Comparison of ENCODE assay signal across 8 mouse cellular contexts in genomic region chr17:47502707-47503045, GRCm38 (mm10). TPM values are rescaled to one million over a fixed set of nuclear protein-coding genes. Genes with fewer than 3 reads are reported as not detected.
DNase-seq lines count a peak whose midpoint lies in the region; ATAC-seq and TF ChIP-seq lines count a peak whose summit lies in the region.
"Not testable (repeated sequence)": the region's sequence is repeated elsewhere in the genome, so short reads cannot be mapped to it uniquely, and the experiment has no call there.

No protein-coding gene starts in this region.

- H3K79me3 ChIP-seq in C2C12 (ENCODE audit: low read depth), result peaks cover 10% of the 10 kb centered on the region

- H3K27ac ChIP-seq in heart, adult 2 months, result peak overlapping the region; percentile 99
- H3K27ac ChIP-seq in hindbrain, embryonic 12.5 days; liver, embryonic 11.5 days (ENCODE audit: low read depth, low read length): not testable (repeated sequence)
- H3K27ac ChIP-seq in kidney, embryonic 16.5 days (ENCODE audit: low read length), result peak overlapping the region; percentile 25
- peak overlapping the region; percentile 11; the same call in 1 of the 2 replicates for H3K27ac ChIP-seq in small intestine, adult 2 months (ENCODE audit: insufficient read depth, low read depth, low read length)

- TF ChIP-seq EP300 in heart, adult 2 months (IDR thresholded peaks at IDR 0.05; ENCODE audit: insufficient read depth, low read depth, low read length), result not testable (repeated sequence)

- not testable (repeated sequence) for TF ChIP-seq POLR2A in heart, adult 2 months (IDR thresholded peaks at IDR 0.05; ENCODE audit: insufficient read depth, low read depth, low read length); small intestine, adult 2 months (IDR thresholded peaks at IDR 0.05; ENCODE audit: low read depth, low read length)

- ATAC-seq in hindbrain, embryonic 12.5 days (ENCODE audit: low FRiP score); kidney, embryonic 16.5 days (ENCODE audit: low FRiP score, low TSS enrichment); liver, embryonic 11.5 days (replicated peaks; ENCODE audit: low FRiP score): not testable (repeated sequence)

- WGBS in heart, adult 2 months, result 73% methylated on average over 6 of the region's 6 CpGs
- 82% methylated on average over 6 of the region's 6 CpGs for WGBS in hindbrain, embryonic 12.5 days
- 83% methylated on average over 6 of the region's 6 CpGs for WGBS in kidney, embryonic 16.5 days
- 73% methylated on average over 6 of the region's 6 CpGs for WGBS in liver, embryonic 11.5 days
- WGBS in small intestine, adult 2 months, result 66% methylated on average over 6 of the region's 6 CpGs

- H3K4me2 ChIP-seq in hindbrain, embryonic 12.5 days (replicated peaks), result peak overlapping the region; percentile 54; the same call in 1 of the 2 replicates
- peak overlapping the region; percentile 86; the same call in 1 of the 2 replicates for H3K4me2 ChIP-seq in kidney, embryonic 16.5 days (replicated peaks; ENCODE audit: low read depth, low read length)
- peak overlapping the region; percentile 96 for H3K4me2 ChIP-seq in liver, embryonic 11.5 days

- H3K9ac ChIP-seq in heart, adult 2 months (ENCODE audit: low read depth, low read length); hindbrain, embryonic 12.5 days; kidney, embryonic 16.5 days (replicated peaks; ENCODE audit: low read length); liver, embryonic 11.5 days (ENCODE audit: low read depth, low read length): not testable (repeated sequence)

- H3K36me3 ChIP-seq in C2C12 (ENCODE audit: control insufficient read depth, insufficient read depth), result peaks cover 18% of the 10 kb centered on the region
- H3K36me3 ChIP-seq in heart, adult 2 months (ENCODE audit: control insufficient read depth, insufficient read depth, low read length), result not testable (repeated sequence)
- peaks cover 14% of the 10 kb centered on the region for H3K36me3 ChIP-seq in hindbrain, embryonic 12.5 days
- H3K36me3 ChIP-seq in kidney, embryonic 16.5 days (ENCODE audit: insufficient read depth, low read length), result peaks cover 23% of the 10 kb centered on the region
- peaks cover 12% of the 10 kb centered on the region for H3K36me3 ChIP-seq in liver, embryonic 11.5 days (ENCODE audit: control insufficient read depth, insufficient read depth, low read length)
- H3K36me3 ChIP-seq in megakaryocyte, embryonic 14.5 days (replicated peaks; ENCODE audit: low read length), result peaks cover 47% of the 10 kb centered on the region
- peaks cover 16% of the 10 kb centered on the region for H3K36me3 ChIP-seq in small intestine, adult 2 months (ENCODE audit: control insufficient read depth, insufficient read depth, low read length)

- not testable (repeated sequence) for H3K9me3 ChIP-seq in hindbrain, embryonic 12.5 days (replicated peaks); kidney, embryonic 16.5 days (ENCODE audit: low read length); liver, embryonic 11.5 days (ENCODE audit: control insufficient read depth, low read length); megakaryocyte, embryonic 14.5 days

- not testable (repeated sequence) for TF ChIP-seq CTCF in C2C12 (IDR thresholded peaks at IDR 0.05; ENCODE audit: control insufficient read depth, insufficient read depth, insufficient read length); heart, adult 2 months (IDR thresholded peaks at IDR 0.05); small intestine, adult 2 months (IDR thresholded peaks at IDR 0.05; ENCODE audit: extremely low read depth, insufficient read length, insufficient replicate concordance, low read depth, low read length)

- H3K27me3 ChIP-seq in C2C12 (ENCODE audit: control insufficient read depth, insufficient read depth, insufficient read length); heart, adult 2 months (ENCODE audit: control insufficient read depth, insufficient read depth, low read length); hindbrain, embryonic 12.5 days; kidney, embryonic 16.5 days (ENCODE audit: insufficient read depth, low read length); liver, embryonic 11.5 days (replicated peaks; ENCODE audit: control insufficient read depth, insufficient read depth, low read length); megakaryocyte, embryonic 14.5 days (replicated peaks); small intestine, adult 2 months (ENCODE audit: control insufficient read depth, insufficient read depth, low read length): not testable (repeated sequence)

- not testable (repeated sequence) for H3ac ChIP-seq in C2C12 (ENCODE audit: control insufficient read depth, insufficient read length, low read depth)

- peak; percentile 36 for DNase-seq in cerebellum, adult 9-10 months
- DNase-seq in heart, adult 2 months; liver, embryonic 11.5 days (ENCODE audit: low spot score): not testable (repeated sequence)

- H3K79me2 ChIP-seq in C2C12 (ENCODE audit: control insufficient read depth, insufficient read depth), result peaks cover 17% of the 10 kb centered on the region
- H3K79me2 ChIP-seq in heart, adult 2 months (replicated peaks; ENCODE audit: control insufficient read depth, insufficient read depth, low read length), result not testable (repeated sequence)

- not testable (repeated sequence) for H3K4me3 ChIP-seq in C2C12 (ENCODE audit: insufficient read depth, poor library complexity, severe bottlenecking); liver, embryonic 11.5 days (ENCODE audit: low read depth, low read length); small intestine, adult 2 months (ENCODE audit: low read depth, low read length)
- H3K4me3 ChIP-seq in heart, adult 2 months, result peak overlapping the region; percentile 90; the same call in 1 of the 2 replicates
- H3K4me3 ChIP-seq in hindbrain, embryonic 12.5 days, result 0 out of 2 replicates have a peak overlapping the region, but pooled peaks have one; percentile 51
- peak overlapping the region; percentile 75; the same call in 1 of the 2 replicates for H3K4me3 ChIP-seq in kidney, embryonic 16.5 days (ENCODE audit: low read length)
- H3K4me3 ChIP-seq in megakaryocyte, embryonic 14.5 days (replicated peaks), result peak overlapping the region; percentile 93

- H3K4me1 ChIP-seq in heart, adult 2 months (ENCODE audit: control insufficient read depth, insufficient read depth, low read length), result peaks cover 20% of the 10 kb centered on the region
- H3K4me1 ChIP-seq in hindbrain, embryonic 12.5 days, result peaks cover 21% of the 10 kb centered on the region
- peaks cover 32% of the 10 kb centered on the region for H3K4me1 ChIP-seq in kidney, embryonic 16.5 days (ENCODE audit: insufficient read depth, low read length)
- peaks cover 41% of the 10 kb centered on the region for H3K4me1 ChIP-seq in liver, embryonic 11.5 days (replicated peaks; ENCODE audit: control insufficient read depth, insufficient read depth, low read length)
- H3K4me1 ChIP-seq in megakaryocyte, embryonic 14.5 days, result peaks cover 54% of the 10 kb centered on the region
- H3K4me1 ChIP-seq in small intestine, adult 2 months (ENCODE audit: control insufficient read depth, insufficient read depth, insufficient read length, low read length), result peaks cover 27% of the 10 kb centered on the region

- intact Hi-C loops in heart, adult 2 months (cut with DNase I), result not testable (repeated sequence)

TF ChIP-seq in C2C12, 6 proteins besides CTCF, POLR2A, EP300 and RAD21:
- peak; percentile 25 for TF ChIP-seq USF1 (IDR thresholded peaks at IDR 0.05; ENCODE audit: low read depth)

RNA-seq across cellular contexts. Expression of gene Taf8, which starts 0.6 kb away (rescaled TPM):
- 12.2 TPM for polyA plus RNA-seq in C2C12 (2012; fragmentation: generic; extraction: Trizol)
- 10 to 100 TPM; 10.8 to 12.5 TPM for total RNA-seq in heart, adult 2 months (2021)
- 14.2 and 21.0 TPM in 2 replicates for polyA plus RNA-seq in heart, adult 2 months (2012; rRNA removed)
- 27.5 and 29.5 TPM in 2 replicates for polyA plus RNA-seq in hindbrain, embryonic 12.5 days (2016; fragmentation: Nextera tagmentation; extraction: Ambion mirVana)
- polyA plus RNA-seq in kidney, embryonic 16.5 days (2015; fragmentation: Nextera tagmentation; extraction: Ambion mirVana), result 35.1 and 35.8 TPM in 2 replicates
- polyA plus RNA-seq in liver, embryonic 11.5 days (2014; fragmentation: Nextera tagmentation; extraction: Ambion mirVana), result 20.7 and 21.3 TPM in 2 replicates
- polyA plus RNA-seq in megakaryocyte, embryonic 14.5 days (2012; ENCODE audit: insufficient read depth, low replicate concordance), result 8.7 and 11.5 TPM in 2 replicates
- 6.2 and 13.3 TPM in 2 replicates for polyA plus RNA-seq in small intestine, adult 2 months (2012; rRNA removed)

RNA-seq across cellular contexts. Expression of gene Ccnd3, which starts 2.2 kb away (rescaled TPM):
- polyA plus RNA-seq in C2C12 (2012; fragmentation: generic; extraction: Trizol), result 217 TPM
- total RNA-seq in heart, adult 2 months (2021), result 10 to 100 TPM; 75.9 to 83.7 TPM
- 75.1 and 77.5 TPM in 2 replicates for polyA plus RNA-seq in heart, adult 2 months (2012; rRNA removed)
- polyA plus RNA-seq in hindbrain, embryonic 12.5 days (2016; fragmentation: Nextera tagmentation; extraction: Ambion mirVana), result 177 and 179 TPM in 2 replicates
- 295 and 301 TPM in 2 replicates for polyA plus RNA-seq in kidney, embryonic 16.5 days (2015; fragmentation: Nextera tagmentation; extraction: Ambion mirVana)
- polyA plus RNA-seq in liver, embryonic 11.5 days (2014; fragmentation: Nextera tagmentation; extraction: Ambion mirVana), result 525 and 530 TPM in 2 replicates
- 872 and 1,542 TPM in 2 replicates for polyA plus RNA-seq in megakaryocyte, embryonic 14.5 days (2012; ENCODE audit: insufficient read depth, low replicate concordance)
- polyA plus RNA-seq in small intestine, adult 2 months (2012; rRNA removed), result 49.9 and 54.9 TPM in 2 replicates
